Mouse (Mus musculus) stomach, postnatal 0 days (tissue): ENCODE data around the gene Insm2.

Source experiments
- CTCF ChIP-seq: IDR thresholded peaks from 2 replicates; pipeline ENCODE4 v1.5.1; 2016; ENCODE audit warnings: antibody characterized with exemption, low read depth, mild to moderate bottlenecking, moderate library complexity
- EP300 ChIP-seq: optimal IDR thresholded peaks from 2 replicates; pipeline ENCODE3; 2016; ENCODE audit warnings: antibody characterized with exemption

DNA sequence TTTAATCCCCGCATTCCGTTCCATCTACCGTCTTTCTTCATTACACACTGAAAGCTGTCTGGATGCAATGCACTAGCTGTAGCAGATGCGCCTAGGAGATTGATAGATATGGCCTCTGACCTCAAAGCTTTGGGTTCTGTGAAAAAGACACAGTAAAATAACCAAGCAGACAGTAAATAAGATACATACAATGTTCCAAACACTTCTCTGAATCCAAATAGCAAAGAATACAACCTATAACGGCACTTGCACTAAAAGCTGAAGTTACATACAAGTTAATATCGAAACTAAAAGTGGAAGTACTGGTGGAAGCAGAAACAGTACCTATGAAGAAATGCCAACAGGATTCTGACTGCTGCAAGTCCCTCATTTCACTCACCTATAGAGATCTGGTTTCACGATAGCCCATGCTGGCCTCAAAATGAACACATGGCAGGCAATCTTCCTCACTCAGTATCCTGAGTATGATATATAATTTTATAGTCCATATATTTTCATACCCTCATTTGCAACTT is 48.8 kb downstream of the Insm2 start:
- TF ChIP-seq CTCF (no peak), EP300 (no peak)
